Mouse (Mus musculus) adrenal gland, postnatal 14 days (tissue): Measurements from ENCODE around the gene Pde8a. TPM values are rescaled to one million over a fixed set of nuclear protein-coding genes. Genes with fewer than 3 reads are reported as not detected.
A peak's percentile ranks its signal among the peaks of the same experiment; 100 is the strongest.

ENCODE experiments used
- DNase-seq: peaks from one replicate; pipeline ENCODE4 v3.0.0; 2021; ENCODE audit warnings: mixed read lengths
- total RNA-seq: library from RNA; stranded (reverse); gene quantifications from 2 replicates; pipeline ENCODE4 v1.2.3, GENCODE M21; 2021

Gene Pde8a
- total RNA-seq, 1 experiment from 2014 or later = 38.6 TPM

GRCm38 (mm10) chr7:81337785-81338521 lies 124.6 kb downstream of the Pde8a start:
- DNase-seq = peak; percentile 38

DNA sequence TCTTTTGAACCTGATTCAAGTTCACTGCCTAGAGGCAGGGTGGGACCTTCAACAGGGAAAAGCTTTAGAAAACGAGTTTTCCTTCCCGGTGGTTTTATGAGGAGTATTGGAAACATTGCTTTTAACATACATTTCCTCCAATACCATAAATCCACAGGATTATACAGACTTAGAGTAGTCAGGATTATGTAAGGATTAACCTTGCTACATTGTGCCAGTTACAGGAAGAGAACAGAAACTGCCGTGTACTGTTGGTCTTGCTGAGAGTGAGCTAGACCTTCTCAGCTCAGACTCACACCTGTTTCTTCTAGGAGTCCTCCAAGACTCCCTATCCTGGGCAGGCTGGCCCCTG lies 125.1 kb downstream of the Pde8a start:
- DNase-seq = no peak

- DNase-seq = peak; percentile 73
Observed at GRCm38 (mm10) chr7:81339783-81340182, 126.4 kb downstream of the Pde8a start.

DNA sequence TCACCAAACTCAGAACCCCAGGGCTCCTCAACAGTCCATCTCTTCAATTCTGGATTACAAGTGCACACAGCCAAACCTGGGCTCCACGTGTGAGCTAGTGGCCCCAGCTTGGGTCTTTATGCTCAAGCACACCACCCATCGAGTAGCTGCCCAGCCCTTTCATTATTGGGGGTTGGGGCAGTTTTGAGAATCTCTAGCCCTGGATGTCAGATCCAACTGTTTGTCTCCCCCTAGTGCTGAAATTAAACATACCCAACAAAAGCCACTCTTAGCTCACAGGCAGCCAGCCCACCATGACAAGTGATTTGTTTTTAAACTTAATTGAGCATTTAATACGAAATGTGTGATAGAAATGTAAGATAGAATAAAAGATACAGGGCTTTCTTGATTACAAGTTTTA lies 128.2 kb downstream of the Pde8a start:
- DNase-seq = peak; percentile 53

DNA sequence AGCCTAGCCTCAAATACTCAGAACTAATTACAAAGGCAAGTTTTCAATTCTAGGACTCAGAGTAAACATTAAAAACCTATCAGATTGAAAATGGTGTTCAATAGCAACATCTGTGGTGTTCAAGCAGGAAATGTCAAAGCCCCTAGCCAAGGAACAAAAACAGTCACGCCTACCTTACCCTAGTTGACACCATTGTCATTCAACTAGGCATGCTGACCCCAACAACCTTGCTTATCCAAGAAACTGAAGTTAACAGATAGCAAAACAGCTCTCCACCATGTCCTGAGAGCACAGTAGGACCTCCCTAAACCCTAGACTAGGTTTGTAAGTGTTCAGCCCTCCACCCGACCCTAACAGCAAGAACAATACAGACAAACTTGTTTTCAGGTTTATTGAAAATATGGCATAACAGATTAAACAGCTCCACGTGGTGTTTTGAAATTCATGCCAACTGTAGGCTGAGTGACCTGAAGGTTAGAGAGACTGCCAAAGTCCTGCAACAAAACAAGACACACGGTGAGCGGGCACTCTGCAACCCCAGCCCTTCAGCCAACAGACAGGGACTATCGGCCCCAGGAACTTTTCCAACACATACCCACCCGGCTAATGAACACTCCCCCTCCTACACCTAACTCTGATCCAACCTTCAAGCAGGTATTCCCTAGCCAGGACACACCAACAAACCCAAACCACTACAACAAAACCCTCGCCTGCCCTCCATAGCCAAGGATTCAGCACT lies 129.1 kb downstream of the Pde8a start:
- DNase-seq = no peak

- DNase-seq = peak; percentile 31
Observed at GRCm38 (mm10) chr7:81343316-81343715, 129.9 kb downstream of the Pde8a start.

DNA sequence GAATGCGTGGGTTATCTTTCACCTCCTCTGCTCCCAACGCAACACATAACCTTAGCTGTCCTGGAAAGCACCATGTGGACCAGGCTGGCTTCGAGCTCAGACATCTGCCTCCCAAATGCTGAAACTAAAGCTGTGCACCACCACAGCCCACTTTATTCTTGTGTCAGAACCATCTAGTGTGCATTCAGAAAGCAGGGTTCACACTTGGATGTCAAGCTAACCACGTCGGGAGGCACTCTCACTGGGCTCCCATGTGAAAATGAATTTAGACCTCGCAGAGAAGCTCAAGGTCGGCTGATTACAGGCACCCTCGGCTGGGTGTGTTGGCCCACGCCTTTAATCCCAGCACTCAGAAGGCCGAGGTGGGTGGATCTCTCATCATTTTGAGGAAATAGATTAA lies 130.4 kb downstream of the Pde8a start:
- peak; percentile 44 for DNase-seq

- DNase-seq = peak; percentile 98
Observed at GRCm38 (mm10) chr7:81344544-81345446, 131.4 kb downstream of the Pde8a start, which contains the start of gene Rps17. Gene Rps17, minus strand, starts transcription at chr7:81345254.

- peak; percentile 25 for DNase-seq
Observed at GRCm38 (mm10) chr7:81345447-81346170, 132.2 kb downstream of the Pde8a start.

DNA sequence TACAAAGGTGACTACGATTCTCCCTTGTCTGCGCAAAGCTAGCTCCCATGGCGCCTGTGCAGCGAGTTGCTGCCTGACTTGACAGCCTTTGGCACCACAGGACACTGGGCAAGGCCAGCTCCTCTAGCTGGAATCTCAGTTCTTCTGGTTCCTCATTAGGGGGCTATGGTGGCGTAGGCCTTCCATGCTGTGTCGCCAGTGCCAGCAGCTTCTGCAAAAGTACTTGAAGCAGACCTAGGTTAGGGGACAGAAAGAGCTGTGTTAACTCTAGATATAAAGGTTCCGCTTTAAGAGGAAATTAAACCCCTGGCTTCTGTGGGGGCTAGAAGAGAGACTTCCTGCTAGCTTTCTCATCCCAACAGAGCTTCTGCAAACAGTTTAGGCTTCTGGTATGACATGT lies 134.8 kb downstream of the Pde8a start:
- no peak for DNase-seq

- DNase-seq = no peak
Observed at GRCm38 (mm10) chr7:81351826-81352225, 138.4 kb downstream of the Pde8a start.

GRCm38 (mm10) chr7:81355746-81356145 lies 142.3 kb downstream of the Pde8a start:
- DNase-seq = no peak

- DNase-seq = no peak
Observed at GRCm38 (mm10) chr7:81356360-81356759, 143.0 kb downstream of the Pde8a start.

DNA sequence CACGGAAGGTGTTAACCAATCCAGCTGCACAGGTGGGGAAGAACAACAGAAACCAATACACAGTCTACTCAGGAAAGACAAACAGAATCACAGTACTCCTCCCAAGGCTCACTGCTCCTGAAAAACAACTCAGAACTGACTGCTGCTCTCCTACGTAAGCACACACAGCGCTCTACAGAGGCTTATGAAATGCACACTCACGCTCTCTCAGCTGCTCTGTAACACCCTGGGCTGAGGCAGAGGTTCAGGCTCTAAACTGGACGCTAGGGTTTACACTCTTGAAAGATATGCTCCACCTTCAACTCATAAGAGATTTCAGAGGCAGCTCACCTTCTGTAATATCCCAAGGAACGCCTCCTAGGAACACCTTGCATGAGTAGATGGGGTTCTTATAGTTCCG lies 143.6 kb downstream of the Pde8a start:
- no peak for DNase-seq

GRCm38 (mm10) chr7:81367946-81368345 lies 154.6 kb downstream of the Pde8a start:
- no peak for DNase-seq

DNA sequence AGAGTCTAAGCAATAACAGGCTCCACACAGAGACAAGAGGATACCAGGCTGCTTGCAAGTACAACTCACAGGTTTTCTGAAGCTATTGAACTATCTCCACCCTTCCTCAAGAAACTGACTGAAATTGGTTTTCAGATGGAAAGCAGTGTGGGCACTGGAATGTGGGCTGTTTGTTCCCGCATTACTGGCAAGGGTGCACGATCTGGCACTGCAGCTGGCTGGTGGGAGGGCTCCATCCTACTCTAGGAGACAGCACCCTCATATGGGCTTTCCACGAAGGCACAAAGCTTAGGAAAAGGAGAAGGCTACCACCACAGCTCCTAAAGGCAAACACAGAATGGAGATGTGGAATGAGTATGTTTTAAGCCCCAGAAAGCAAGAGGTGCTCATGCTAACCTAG lies 156.3 kb downstream of the Pde8a start:
- DNase-seq = no peak

DNA sequence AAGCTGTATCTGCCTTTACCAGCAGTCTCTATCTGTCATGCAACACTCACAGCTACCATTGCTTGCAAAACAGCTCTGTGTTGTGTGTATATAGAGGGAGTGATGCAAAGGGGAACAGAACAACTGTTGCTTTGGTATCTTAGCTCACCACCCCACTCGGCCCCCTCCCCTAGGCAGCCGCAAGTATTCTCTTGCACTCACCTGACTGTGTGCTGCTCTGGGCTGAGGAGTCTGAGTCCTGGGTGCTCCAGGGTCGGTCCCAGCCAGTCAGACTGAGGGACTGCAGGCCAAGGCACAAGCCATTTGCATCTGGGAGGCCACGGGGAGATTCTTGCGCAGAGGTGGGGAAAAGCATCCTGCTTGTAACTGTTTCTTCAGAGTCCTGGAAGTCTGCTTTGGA lies 158.4 kb downstream of the Pde8a start:
- DNase-seq = no peak

DNA sequence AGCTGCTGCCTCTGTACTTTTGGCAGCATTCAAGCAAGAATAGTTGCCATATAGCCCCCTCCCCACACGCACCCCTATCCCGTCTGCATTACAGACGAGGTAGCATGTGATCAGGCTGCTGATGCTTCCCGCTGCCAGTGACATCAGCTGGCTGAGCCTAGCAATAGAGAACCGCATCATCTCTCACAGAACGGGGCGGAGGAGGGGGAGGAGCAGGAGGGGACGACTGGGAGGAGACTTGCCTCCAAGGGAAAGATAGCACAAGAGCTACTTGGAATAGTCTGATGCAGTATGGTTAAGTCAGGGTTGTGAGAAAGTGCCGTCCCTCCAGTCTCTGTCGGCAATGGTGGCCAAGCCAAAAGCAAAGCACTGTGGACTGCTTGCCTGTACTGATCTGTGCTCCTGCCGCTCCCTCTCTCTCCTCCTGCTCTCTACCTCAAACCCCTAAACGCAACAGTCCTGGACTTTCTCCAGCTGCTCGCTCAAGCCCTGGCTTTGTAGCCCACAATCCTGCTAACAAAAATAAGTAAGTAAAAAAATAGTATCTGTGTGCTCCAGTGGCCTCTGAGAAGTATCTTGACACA lies 159.0 kb downstream of the Pde8a start:
- DNase-seq = peak; percentile 77

DNA sequence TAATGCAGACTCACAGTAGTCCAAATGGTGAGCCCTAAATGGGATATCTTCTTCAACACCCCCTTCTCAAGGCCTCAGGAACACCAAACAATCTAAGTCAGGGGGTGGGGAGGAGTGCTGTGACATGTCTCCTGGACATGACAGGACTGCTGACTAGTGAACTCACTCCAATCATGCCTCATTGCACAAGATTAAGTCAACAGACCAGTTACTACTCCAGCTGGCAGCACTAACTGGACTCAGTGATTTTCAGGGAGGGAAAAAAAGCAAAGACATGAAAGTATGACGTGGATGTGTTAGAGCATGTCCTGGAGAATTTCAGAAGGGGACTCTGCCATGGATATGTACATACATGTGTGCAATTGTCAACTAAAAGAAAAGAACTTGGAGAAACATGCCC lies 166.0 kb downstream of the Pde8a start:
- no peak for DNase-seq
